Mouse (Mus musculus) adipocyte (in vitro differentiated cells): ENCODE measurements around the gene Igfbpl1.

Source experiments
- DNase-seq: peaks from one replicate; pipeline ENCODE4 v3.0.0-alpha.2; 2016; ENCODE audit warnings: low spot score

Igfbpl1 gene

GRCm38 (mm10) chr4:45822781-45823575 is 3.7 kb downstream of the Igfbpl1 start:
- DNase-seq: no peak

DNA sequence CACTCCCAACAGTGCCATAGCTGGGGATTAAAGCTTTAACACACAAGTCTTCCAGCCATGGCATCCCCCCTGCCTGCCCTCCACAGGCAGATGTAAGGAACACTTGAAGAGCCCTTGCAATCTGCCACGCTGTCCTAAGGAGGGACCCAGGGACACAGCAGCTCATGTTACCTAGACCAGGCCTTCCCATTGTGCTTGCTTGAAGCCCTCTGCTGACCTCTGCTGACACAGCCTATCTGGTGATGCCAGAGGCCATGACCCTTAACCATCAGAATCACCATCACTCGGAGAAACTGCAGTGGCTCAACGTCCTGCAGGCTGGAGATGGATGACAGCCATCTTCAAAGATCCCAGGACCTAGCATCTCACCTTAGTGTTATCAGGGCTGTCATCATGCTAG is 4.7 kb downstream of the Igfbpl1 start:
- no peak for DNase-seq

DNA sequence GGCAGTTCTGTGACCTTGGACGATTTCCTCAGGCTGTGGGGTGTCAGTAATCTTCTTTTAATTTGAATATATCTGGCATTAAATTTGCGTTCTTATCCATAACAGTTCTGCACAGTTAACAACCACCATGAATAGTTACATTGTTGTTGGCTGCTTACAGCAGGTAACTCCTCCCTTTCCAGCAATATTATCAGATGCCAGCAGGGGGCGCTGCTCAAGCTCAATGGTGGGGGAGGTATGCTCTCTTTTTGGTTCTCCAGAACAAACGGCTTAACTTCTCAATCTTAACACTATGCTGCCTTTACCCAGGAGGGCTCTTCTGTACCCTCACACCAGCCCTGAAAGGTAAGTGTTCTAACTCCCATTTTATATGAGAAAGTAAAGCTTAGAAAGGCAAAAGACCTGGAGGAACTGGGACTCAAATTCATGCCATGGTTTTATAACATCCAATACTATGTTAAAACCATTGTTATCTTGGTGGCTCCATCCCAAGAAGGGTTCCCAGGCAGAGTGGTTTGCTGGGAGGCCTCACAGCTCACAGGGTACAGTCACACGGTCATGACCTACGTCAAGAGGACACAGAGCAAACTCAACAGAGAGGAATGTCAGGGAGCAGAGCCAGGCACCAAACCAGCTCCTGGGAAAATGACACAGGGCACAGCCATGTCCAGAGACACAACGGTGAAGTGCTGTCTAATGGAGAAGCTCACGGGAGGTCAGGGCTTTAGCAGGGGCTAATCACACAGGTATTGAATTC is 6.5 kb downstream of the Igfbpl1 start:
- DNase-seq: peak; percentile 10

DNA sequence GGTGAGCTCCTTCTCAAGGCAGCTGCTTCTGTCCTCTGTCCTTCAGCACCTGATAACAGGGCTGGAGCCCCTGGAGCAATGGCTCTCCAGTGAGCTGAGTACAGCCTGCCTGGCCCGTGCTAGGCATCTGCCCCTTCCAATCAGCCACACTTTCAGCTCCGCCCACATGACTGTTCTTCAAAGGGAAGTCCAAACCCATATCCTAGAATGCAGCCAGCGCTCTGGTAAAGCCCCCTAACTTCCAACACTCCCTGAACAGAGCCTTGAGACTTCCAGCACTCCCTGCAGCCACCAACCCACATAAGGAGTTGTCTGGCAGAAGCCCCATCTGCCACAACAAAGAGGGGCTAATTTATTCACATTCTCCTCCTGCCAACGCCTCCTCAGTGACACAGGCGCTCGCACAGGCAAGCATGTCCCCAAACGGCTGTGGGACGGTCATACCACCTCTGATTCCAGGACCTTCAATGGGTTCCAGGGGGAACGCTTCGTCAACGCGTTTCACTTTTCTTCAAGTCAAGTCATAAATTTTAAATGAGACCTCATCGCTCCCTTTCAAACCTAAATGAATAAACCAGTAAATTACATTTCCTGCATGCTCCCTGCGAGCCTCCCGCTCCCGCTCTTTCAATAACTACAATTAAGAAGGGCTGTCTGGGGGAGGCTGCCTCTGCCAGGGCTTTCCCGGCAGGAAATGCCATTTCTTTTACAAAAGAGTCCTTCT is 7.4 kb downstream of the Igfbpl1 start:
- DNase-seq: no peak

- no peak for DNase-seq
Observed at GRCm38 (mm10) chr4:45818814-45819207, 7.9 kb downstream of the Igfbpl1 start.

- no peak for DNase-seq
Observed at GRCm38 (mm10) chr4:45815542-45815941, 11.2 kb downstream of the Igfbpl1 start.

- no peak for DNase-seq
Observed at GRCm38 (mm10) chr4:45811250-45811649, 15.5 kb downstream of the Igfbpl1 start.

- DNase-seq: no peak
Observed at GRCm38 (mm10) chr4:45808034-45808433, 18.7 kb downstream of the Igfbpl1 start.

GRCm38 (mm10) chr4:45802900-45803299 is 23.8 kb downstream of the Igfbpl1 start:
- no peak for DNase-seq

GRCm38 (mm10) chr4:45799956-45800537 is 26.7 kb downstream of the Igfbpl1 start:
- DNase-seq: no peak

DNA sequence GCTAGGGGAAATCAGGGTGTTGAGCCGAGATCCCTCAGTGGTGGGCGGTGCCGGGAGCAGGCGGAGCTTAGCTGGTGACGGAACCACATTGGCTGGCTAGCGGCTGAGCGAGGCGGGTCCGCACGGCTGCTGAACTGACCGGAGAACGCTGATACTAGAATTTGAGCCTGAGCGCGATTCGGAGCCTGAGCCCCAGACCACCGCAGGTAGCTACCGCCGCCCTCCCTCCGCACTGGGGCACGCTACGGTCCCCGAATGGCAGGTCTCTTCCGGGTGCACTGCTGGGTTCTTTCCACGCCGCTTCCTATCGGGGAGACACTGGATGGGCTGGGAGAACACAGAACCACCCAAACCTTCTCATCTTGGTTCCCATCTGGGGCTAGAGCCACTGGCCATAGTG is 27.8 kb downstream of the Igfbpl1 start, which contains the start of gene Aldh1b1:
Gene Aldh1b1, plus strand, starts transcription at position 59 of the 400 bp plus-strand sequence.
- DNase-seq: no peak

DNA sequence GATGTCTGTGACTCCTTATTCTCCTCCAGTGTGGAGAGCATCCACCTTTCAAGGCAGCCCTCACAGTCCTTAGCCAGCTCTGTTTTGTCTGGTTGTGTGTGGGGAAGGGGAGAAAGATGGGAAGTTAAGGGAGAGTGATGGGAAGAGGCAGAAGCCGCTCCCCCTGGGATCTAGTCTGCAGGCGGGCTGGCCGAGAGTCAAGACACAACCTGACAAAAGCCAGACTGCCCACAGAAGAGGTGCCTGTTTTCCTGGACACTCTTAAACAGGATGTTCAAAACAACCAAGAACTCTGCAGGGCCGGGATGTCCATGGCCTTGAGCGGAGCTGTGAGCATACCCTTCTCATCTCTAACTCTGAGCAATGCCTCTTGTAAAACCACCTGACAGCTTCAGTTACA is 30.0 kb downstream of the Igfbpl1 start:
- no peak for DNase-seq

DNA sequence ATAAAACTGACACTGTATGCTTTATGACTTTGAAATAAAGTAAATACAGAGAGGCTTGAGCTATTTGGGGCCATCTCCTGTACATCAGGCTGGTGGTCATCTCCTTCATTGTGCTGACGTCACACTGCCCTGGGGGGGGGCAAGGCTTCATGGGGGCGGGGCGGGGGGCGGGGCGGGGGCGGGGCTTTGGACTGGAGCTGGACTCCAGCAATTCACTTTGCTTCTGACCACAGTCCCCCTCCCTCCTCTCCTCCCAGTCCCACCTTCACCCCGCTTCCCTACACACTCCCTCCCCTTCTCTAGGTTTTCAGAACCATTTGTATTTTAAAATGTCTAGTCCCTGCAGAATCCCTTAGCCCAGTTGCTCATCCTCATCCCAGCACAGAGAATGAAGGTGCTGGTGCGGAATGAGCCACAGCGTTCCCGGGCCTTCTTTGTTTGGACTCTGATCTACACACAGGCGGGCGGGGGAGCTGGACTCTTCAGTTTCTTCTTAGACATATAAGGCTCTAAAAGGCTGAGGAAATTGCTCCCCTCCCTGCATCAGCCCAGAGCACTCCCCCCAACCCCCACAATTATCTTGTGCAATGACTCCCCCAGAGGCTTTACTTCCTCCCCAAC is 31.4 kb downstream of the Igfbpl1 start:
- DNase-seq: no peak

DNA sequence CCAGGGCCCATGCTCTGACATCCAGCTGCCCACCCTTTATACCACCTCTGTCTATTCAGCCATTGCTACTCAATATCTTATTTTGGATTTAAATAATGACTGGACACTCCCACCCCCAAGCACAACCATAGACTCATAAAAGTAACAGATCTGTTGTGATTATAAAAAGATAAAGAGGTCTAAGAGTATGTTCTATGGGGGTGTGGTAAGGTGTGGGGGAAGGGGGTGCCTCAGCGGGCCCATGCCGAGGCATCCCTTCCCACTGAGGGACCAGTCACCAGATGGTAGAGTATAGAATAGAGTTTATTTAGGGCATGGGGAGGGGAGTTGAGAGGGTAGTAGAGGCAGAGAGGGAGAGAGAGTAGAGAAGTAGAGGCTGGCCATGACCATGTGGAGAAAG is 36.7 kb downstream of the Igfbpl1 start:
- no peak for DNase-seq

DNA sequence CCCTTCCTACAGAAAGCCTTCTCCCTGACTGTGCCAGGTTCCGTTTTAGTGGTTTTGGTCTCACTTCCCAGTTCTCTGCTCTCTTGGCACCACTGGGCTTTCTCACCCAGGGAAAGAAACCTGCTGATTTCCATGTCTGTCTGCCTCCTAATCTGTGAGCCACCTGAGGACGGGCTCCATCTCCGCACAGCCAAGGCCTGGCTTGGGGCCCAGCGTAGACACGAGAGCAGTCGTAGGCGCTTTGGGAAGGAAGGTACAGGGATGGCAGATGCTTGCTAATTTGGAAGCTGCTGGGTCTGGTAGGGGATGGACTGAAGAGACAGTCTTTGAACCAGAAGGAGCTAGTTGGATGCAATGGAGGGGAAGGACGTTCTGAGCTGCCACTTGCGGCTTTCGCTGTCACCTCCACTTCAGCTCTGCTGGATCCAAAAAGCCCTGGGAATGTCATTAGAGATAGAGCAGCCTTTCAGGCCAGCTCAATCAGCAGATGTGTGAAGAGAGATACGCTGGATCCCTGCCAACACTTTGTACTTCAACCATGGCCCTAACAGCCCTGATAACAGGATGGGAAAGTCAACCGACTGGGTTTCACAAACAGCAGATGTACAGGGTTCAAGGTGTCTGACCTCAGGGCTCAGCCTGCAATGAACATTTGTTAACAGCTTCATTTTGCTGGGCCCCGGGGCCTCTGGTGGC is 37.3 kb downstream of the Igfbpl1 start:
- DNase-seq: no peak

DNA sequence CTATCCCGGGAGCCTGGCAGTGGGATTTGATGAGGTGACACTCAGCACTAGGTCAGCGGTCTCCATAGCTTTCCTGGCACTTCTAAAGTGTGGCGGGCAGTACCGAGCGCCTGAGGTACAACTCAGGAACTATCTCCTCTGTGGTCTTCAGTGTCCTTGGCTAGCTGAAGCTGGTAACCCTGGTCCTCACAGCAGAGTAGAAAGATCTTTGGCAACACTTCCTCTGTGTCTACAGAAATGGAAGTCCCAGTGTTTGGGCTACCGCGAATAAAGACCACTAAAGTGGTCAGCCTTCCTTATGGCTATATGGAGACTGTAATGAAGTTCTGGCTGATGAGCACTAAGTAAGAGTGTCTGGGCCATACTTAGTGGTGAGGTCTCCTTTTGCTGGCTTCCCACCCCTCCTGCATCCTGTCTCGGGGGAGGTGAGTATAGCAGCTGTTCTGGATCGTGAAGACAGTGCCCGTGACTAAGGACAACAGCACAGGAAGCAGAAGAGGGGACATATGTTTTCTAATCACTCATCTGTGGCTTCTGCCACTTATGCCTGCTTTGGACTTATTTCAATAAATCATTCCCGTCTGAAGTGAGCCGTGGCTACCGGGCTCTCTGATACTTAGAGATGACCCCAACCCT is 38.2 kb downstream of the Igfbpl1 start:
- DNase-seq: no peak

DNA sequence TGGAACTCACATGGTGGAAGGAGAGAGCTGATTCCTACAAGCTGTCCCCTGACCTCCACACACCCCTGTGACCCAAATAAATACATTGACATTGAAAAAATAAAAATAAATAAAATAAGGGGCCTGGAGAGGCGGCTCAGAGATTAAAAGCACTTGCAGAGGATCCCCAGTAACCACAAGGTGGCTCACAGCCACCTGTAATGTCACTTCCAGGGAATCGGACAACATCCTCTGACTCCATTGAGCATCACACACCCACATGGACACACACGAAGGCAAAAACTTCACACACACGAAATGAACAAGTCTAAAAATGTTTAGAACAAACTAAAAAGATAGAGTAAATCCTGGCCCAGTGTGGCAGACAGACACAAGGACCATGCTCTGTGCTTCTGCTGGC is 40.0 kb downstream of the Igfbpl1 start:
- DNase-seq: no peak

- DNase-seq: no peak
Observed at GRCm38 (mm10) chr4:45785959-45786358, 40.8 kb downstream of the Igfbpl1 start.

GRCm38 (mm10) chr4:45783671-45784070 is 43.1 kb downstream of the Igfbpl1 start:
- no peak for DNase-seq

- DNase-seq: peak; percentile 13
Observed at GRCm38 (mm10) chr4:45771619-45772018, 55.1 kb downstream of the Igfbpl1 start.

DNA sequence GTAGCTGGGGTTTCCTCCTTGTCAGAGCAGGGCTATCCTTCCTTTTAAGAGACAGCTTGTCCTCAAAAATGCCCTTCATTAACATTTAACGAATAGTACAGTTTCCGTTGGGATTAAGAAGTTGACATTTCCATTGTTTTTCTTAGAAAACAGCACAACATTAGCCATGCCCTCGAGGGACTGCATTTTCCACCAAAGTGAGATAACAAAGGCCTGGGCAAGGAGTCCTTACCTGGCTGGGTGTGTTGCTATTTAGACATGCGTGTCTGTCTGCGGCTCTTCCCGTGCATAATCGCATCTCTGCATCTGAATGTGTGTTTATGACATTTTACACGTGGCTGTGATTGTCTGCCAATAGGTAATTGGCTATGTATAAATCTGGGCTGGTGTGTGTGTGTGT is 55.5 kb downstream of the Igfbpl1 start:
- no peak for DNase-seq
